Mouse (Mus musculus) spleen, adult 2 months (tissue): ENCODE measurements around the gene Tle4.

Source experiments
- CTCF ChIP-seq: fragments of 200-500 bp; IDR thresholded peaks from 2 replicates; pipeline ENCODE4 v1.5.1; 2011; ENCODE audit warnings: mild to moderate bottlenecking, inconsistent platforms; ENCODE audit not compliant: insufficient read depth, insufficient read length, insufficient replicate concordance; ENCODE audit errors: extremely low read depth
- POLR2A ChIP-seq: fragments of 200-500 bp; IDR thresholded peaks from 2 replicates; pipeline ENCODE4 v1.6.1; 2011; ENCODE audit warnings: low read depth, low read length, inconsistent platforms

DNA sequence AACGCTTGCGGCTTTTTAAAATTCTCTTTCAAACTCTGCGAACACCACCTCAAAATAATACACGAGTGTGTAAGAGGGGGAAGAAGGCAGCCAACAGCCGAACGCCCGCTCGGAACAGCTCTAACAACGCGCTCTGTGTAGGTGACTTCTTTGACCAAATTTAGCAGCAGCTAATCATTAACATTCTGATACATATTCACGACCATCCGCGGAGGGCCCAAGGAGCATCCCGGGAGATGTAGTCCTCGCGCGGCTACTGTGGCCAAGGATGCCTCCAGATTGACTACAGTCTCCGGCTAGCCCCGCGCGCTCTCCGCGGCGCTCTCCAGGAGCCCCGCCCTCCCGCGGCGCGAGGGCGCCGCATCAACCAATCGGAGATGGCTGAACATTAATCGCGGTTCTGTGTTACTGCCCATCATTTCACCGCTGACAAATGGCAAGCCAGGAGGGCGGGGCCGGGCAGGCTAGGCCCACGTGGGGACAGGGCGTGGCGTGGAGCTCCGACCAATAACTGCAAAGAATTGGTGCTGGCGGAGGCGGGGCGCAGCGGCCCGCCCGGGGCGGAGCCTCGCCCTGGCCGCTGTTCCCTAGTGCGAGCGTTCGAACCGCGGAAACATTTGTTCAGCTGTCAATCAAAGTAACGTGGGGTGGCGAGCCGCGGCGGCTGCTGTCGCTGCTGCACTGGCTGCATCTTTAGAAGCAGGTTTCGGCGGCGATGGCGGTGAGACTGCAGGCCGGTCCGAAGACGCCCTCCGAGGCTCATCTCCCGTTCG is at the start of gene Tle4:
- TF ChIP-seq CTCF: no peak
- peak; percentile 93 for TF ChIP-seq POLR2A
